Mouse (Mus musculus): ENCODE data around the gene Parp8. TPM values are rescaled to one million over a fixed set of nuclear protein-coding genes. Genes with fewer than 3 reads are reported as not detected.

Parp8 gene
- polyA plus RNA-seq, 1 experiment from 2014 or later: 19.4 TPM

- no peaks in the 10 kb centered on the region for H3K4me1 ChIP-seq
- H3K4me3 ChIP-seq: no peak overlapping the region
- no peak overlapping the region for H3K4me2 ChIP-seq (replicated peaks)
- 92% methylated on average over 9 of the region's 9 CpGs for WGBS
- ATAC-seq (replicated peaks): no peak
- H3K27me3 ChIP-seq: no peaks in the 10 kb centered on the region
- H3K36me3 ChIP-seq: no peaks in the 10 kb centered on the region
- H3K9me3 ChIP-seq: no peaks in the 10 kb centered on the region
- H3K27ac ChIP-seq (replicated peaks): no peak overlapping the region
- no peak overlapping the region for H3K9ac ChIP-seq (replicated peaks)
Measured at GRCm38 (mm10) chr13:116884422-116884942, 140.9 kb downstream of the Parp8 start.

GRCm38 (mm10) chr13:116882226-116882625 lies 143.1 kb downstream of the Parp8 start:
- no peak overlapping the region for H3K4me2 ChIP-seq (replicated peaks)
- 90% methylated on average over 7 of the region's 7 CpGs for WGBS
- no peak overlapping the region for H3K4me3 ChIP-seq
- H3K27ac ChIP-seq (replicated peaks): no peak overlapping the region
- H3K9me3 ChIP-seq: no peaks in the 10 kb centered on the region
- peak; percentile 58; the same call in 1 of the 2 replicates for ATAC-seq (replicated peaks)
- no peaks in the 10 kb centered on the region for H3K27me3 ChIP-seq
- H3K9ac ChIP-seq (replicated peaks): no peak overlapping the region
- H3K4me1 ChIP-seq: no peaks in the 10 kb centered on the region
- no peaks in the 10 kb centered on the region for H3K36me3 ChIP-seq

- H3K4me2 ChIP-seq (replicated peaks): no peak overlapping the region
- no peaks in the 10 kb centered on the region for H3K27me3 ChIP-seq
- WGBS: 81% methylated on average over 10 of the region's 10 CpGs
- no peak overlapping the region for H3K9ac ChIP-seq (replicated peaks)
- no peaks in the 10 kb centered on the region for H3K9me3 ChIP-seq
- no peak for ATAC-seq (replicated peaks)
- H3K36me3 ChIP-seq: no peaks in the 10 kb centered on the region
- H3K27ac ChIP-seq (replicated peaks): no peak overlapping the region
- no peak overlapping the region for H3K4me3 ChIP-seq
- no peaks in the 10 kb centered on the region for H3K4me1 ChIP-seq
Measured at GRCm38 (mm10) chr13:116879580-116880192, 145.7 kb downstream of the Parp8 start.

- ATAC-seq (replicated peaks): no peak
- H3K4me3 ChIP-seq: no peak overlapping the region
- WGBS: 73% methylated on average over 1 of the region's 1 CpGs
- H3K4me1 ChIP-seq: no peaks in the 10 kb centered on the region
- H3K27ac ChIP-seq (replicated peaks): no peak overlapping the region
- no peak overlapping the region for H3K9ac ChIP-seq (replicated peaks)
- no peak overlapping the region for H3K4me2 ChIP-seq (replicated peaks)
- H3K36me3 ChIP-seq: peaks cover 4% of the 10 kb centered on the region; the same call in 1 of the 2 replicates
- no peaks in the 10 kb centered on the region for H3K9me3 ChIP-seq
- H3K27me3 ChIP-seq: no peaks in the 10 kb centered on the region
Measured at GRCm38 (mm10) chr13:116870221-116870620, 155.1 kb downstream of the Parp8 start.

GRCm38 (mm10) chr13:116843937-116844336 lies 181.4 kb downstream of the Parp8 start:
- Histone ChIP-seq H3K36me3 (no peaks in the 10 kb centered on the region), H3K9me3 (no peaks in the 10 kb centered on the region), H3K4me3 (no peak overlapping the region), H3K4me1 (no peaks in the 10 kb centered on the region), H3K4me2 (replicated peaks) (no peak overlapping the region), H3K27me3 (no peaks in the 10 kb centered on the region), H3K27ac (replicated peaks) (no peak overlapping the region), H3K9ac (replicated peaks) (no peak overlapping the region)
- no peak for ATAC-seq (replicated peaks)
- WGBS: 90% methylated on average over 5 of the region's 5 CpGs

GRCm38 (mm10) chr13:116830984-116831383 lies 194.4 kb downstream of the Parp8 start:
- Histone ChIP-seq H3K27ac (replicated peaks) (no peak overlapping the region), H3K9me3 (no peaks in the 10 kb centered on the region), H3K9ac (replicated peaks) (no peak overlapping the region), H3K36me3 (no peaks in the 10 kb centered on the region), H3K27me3 (no peaks in the 10 kb centered on the region), H3K4me1 (no peaks in the 10 kb centered on the region), H3K4me3 (no peak overlapping the region), H3K4me2 (replicated peaks) (no peak overlapping the region)
- ATAC-seq (replicated peaks): no peak

GRCm38 (mm10) chr13:116829015-116829414 lies 196.3 kb downstream of the Parp8 start:
- H3K36me3 ChIP-seq: no peaks in the 10 kb centered on the region
- no peaks in the 10 kb centered on the region for H3K27me3 ChIP-seq
- 95% methylated on average over 3 of the region's 3 CpGs for WGBS
- no peaks in the 10 kb centered on the region for H3K4me1 ChIP-seq
- no peak for ATAC-seq (replicated peaks)
- H3K4me2 ChIP-seq (replicated peaks): no peak overlapping the region
- no peak overlapping the region for H3K4me3 ChIP-seq
- no peaks in the 10 kb centered on the region for H3K9me3 ChIP-seq
- no peak overlapping the region for H3K27ac ChIP-seq (replicated peaks)
- no peak overlapping the region for H3K9ac ChIP-seq (replicated peaks)

- Histone ChIP-seq H3K9me3 (no peaks in the 10 kb centered on the region), H3K27me3 (no peaks in the 10 kb centered on the region), H3K4me1 (no peaks in the 10 kb centered on the region), H3K4me2 (replicated peaks) (no peak overlapping the region), H3K4me3 (no peak overlapping the region), H3K9ac (replicated peaks) (no peak overlapping the region), H3K27ac (replicated peaks) (no peak overlapping the region), H3K36me3 (no peaks in the 10 kb centered on the region)
- ATAC-seq (replicated peaks): no peak
- 76% methylated on average over 1 of the region's 1 CpGs for WGBS
Measured at GRCm38 (mm10) chr13:116811456-116811855, 213.9 kb downstream of the Parp8 start.

Other genes with a start within 250 kb of the Parp8 start
- 6.8 and 10.2 TPM in 2 replicates for gene Emb, start 183.0 kb upstream of the Parp8 start, polyA plus RNA-seq (2015; fragmentation: Nextera tagmentation; extraction: Ambion mirVana)
- gene Gm17509, start 195.5 kb upstream of the Parp8 start, polyA plus RNA-seq (2015; fragmentation: Nextera tagmentation; extraction: Ambion mirVana): 0.34 and 0.59 TPM in 2 replicates

All from forebrain, embryonic 15.5 days (tissue).